Comparison of ENCODE assay signal across 20 mouse cellular contexts in genomic region chr4:82763586-82763985, GRCm38 (mm10). TPM values are rescaled to one million over a fixed set of nuclear protein-coding genes. Genes with fewer than 3 reads are reported as not detected.
DNase-seq lines count a peak whose midpoint lies in the region; ATAC-seq and TF ChIP-seq lines count a peak whose summit lies in the region.
"Had no signal": no experiment of that assay in that cellular context is flagged by ENCODE, and none has a peak within 500 bp of the region (broad histone marks: within the 10 kb centered on the region; RNA-seq: fewer than 3 reads in every experiment).

No protein-coding gene starts in this region.

- peak overlapping the region; percentile 74 for H3K27ac ChIP-seq in midbrain, embryonic 10.5 days (replicated peaks)
- H3K27ac ChIP-seq in midbrain, embryonic 16.5 days (ENCODE audit: low read length) = no peak overlapping the region
- peak overlapping the region; percentile 31; the same call in 1 of the 2 replicates for H3K27ac ChIP-seq in embryonic facial prominence, embryonic 11.5 days (replicated peaks; ENCODE audit: low read depth, low read length)
- H3K27ac ChIP-seq in embryonic facial prominence, embryonic 14.5 days (replicated peaks; ENCODE audit: low read depth, low read length) = peak overlapping the region; percentile 39; the same call in 1 of the 2 replicates
- H3K27ac ChIP-seq in limb, embryonic 13.5 days = peak overlapping the region; percentile 29; the same call in 1 of the 2 replicates
- H3K27ac ChIP-seq in kidney, adult 2 months (ENCODE audit: insufficient read depth, low read depth, low read length) = no peak overlapping the region
- H3K27ac ChIP-seq: forebrain, embryonic 13.5 days; gastrocnemius, adult 2 months; hindbrain, embryonic 13.5 days had no signal

- peaks cover 28% of the 10 kb centered on the region for H3K4me1 ChIP-seq in midbrain, embryonic 10.5 days
- H3K4me1 ChIP-seq in midbrain, embryonic 16.5 days (ENCODE audit: control insufficient read depth, insufficient read depth, low read length) = peaks cover 4% of the 10 kb centered on the region; the same call in 1 of the 2 replicates
- no peaks in the 10 kb centered on the region; the same call in 1 of the 2 replicates for H3K4me1 ChIP-seq in embryonic facial prominence, embryonic 11.5 days (ENCODE audit: control insufficient read depth, insufficient read depth, low read length)
- peaks cover 22% of the 10 kb centered on the region for H3K4me1 ChIP-seq in embryonic facial prominence, embryonic 14.5 days (ENCODE audit: control insufficient read depth, insufficient read depth, low read length)
- H3K4me1 ChIP-seq in limb, embryonic 13.5 days = peaks cover 39% of the 10 kb centered on the region
- H3K4me1 ChIP-seq in kidney, adult 2 months (ENCODE audit: control insufficient read depth, insufficient read depth, low read length) = no peaks in the 10 kb centered on the region

- no peak overlapping the region for H3K9ac ChIP-seq in midbrain, embryonic 16.5 days (ENCODE audit: low read depth, low read length)
- no peak overlapping the region for H3K9ac ChIP-seq in embryonic facial prominence, embryonic 11.5 days (replicated peaks; ENCODE audit: low read length)
- H3K9ac ChIP-seq in embryonic facial prominence, embryonic 14.5 days (ENCODE audit: low read depth, low read length) = no peak overlapping the region
- no peak overlapping the region for H3K9ac ChIP-seq in limb, embryonic 13.5 days
- H3K9ac ChIP-seq: forebrain, embryonic 13.5 days; heart, embryonic 12.5 days; hindbrain, embryonic 13.5 days had no signal

- TF ChIP-seq POLR2A in kidney, adult 2 months (IDR thresholded peaks at IDR 0.05; ENCODE audit: low read depth, low read length) = no peak

- intact Hi-C loops in left cerebral cortex, postnatal 25 days (cut with DNase I) = no loop called here

- no peak for TF ChIP-seq CTCF in kidney, adult 2 months (conservative IDR thresholded peaks at IDR 0.05; ENCODE audit: insufficient read depth, insufficient read length, low read depth, low read length)

- H3K27me3 ChIP-seq in midbrain, embryonic 10.5 days (ENCODE audit: low read depth, poor library complexity, severe bottlenecking) = no peaks in the 10 kb centered on the region
- no peaks in the 10 kb centered on the region for H3K27me3 ChIP-seq in midbrain, embryonic 16.5 days (ENCODE audit: control insufficient read depth, insufficient read depth, low read depth, low read length)
- H3K27me3 ChIP-seq in embryonic facial prominence, embryonic 11.5 days (ENCODE audit: control insufficient read depth, insufficient read depth, low read length) = no peaks in the 10 kb centered on the region
- H3K27me3 ChIP-seq in embryonic facial prominence, embryonic 14.5 days (replicated peaks; ENCODE audit: control insufficient read depth, insufficient read depth, low read length) = no peaks in the 10 kb centered on the region
- no peaks in the 10 kb centered on the region for H3K27me3 ChIP-seq in limb, embryonic 13.5 days
- H3K27me3 ChIP-seq in kidney, adult 2 months (replicated peaks; ENCODE audit: control insufficient read depth, insufficient read depth, low read length) = no peaks in the 10 kb centered on the region
- H3K27me3 ChIP-seq: forebrain, embryonic 13.5 days; heart, embryonic 12.5 days; hindbrain, embryonic 13.5 days had no signal

- H3K9me3 ChIP-seq in midbrain, embryonic 10.5 days (replicated peaks) = no peaks in the 10 kb centered on the region
- no peaks in the 10 kb centered on the region for H3K9me3 ChIP-seq in midbrain, embryonic 16.5 days (replicated peaks; ENCODE audit: control insufficient read depth, low read length, poor library complexity, severe bottlenecking)
- H3K9me3 ChIP-seq in embryonic facial prominence, embryonic 11.5 days (replicated peaks; ENCODE audit: control insufficient read depth, low read length) = no peaks in the 10 kb centered on the region
- H3K9me3 ChIP-seq in embryonic facial prominence, embryonic 14.5 days (ENCODE audit: control insufficient read depth, low read length) = no peaks in the 10 kb centered on the region
- H3K9me3 ChIP-seq in limb, embryonic 13.5 days = no peaks in the 10 kb centered on the region
- H3K9me3 ChIP-seq: forebrain, embryonic 13.5 days; heart, embryonic 12.5 days; hindbrain, embryonic 13.5 days had no signal

- no peak for ATAC-seq in midbrain, embryonic 16.5 days
- no peak for ATAC-seq in embryonic facial prominence, embryonic 11.5 days (replicated peaks; ENCODE audit: insufficient number of reproducible peaks, low FRiP score, low TSS enrichment, low read depth)
- no peak for ATAC-seq in embryonic facial prominence, embryonic 14.5 days (ENCODE audit: low read depth)
- no peak for ATAC-seq in limb, embryonic 13.5 days (ENCODE audit: low FRiP score, low read depth)
- ATAC-seq: forebrain, embryonic 13.5 days had no signal

- H3K4me2 ChIP-seq in midbrain, embryonic 16.5 days (ENCODE audit: low read length) = no peak overlapping the region
- no peak overlapping the region for H3K4me2 ChIP-seq in embryonic facial prominence, embryonic 11.5 days (ENCODE audit: low read depth, low read length)
- H3K4me2 ChIP-seq in embryonic facial prominence, embryonic 14.5 days (ENCODE audit: low read depth, low read length) = no peak overlapping the region
- H3K4me2 ChIP-seq in limb, embryonic 13.5 days (replicated peaks) = no peak overlapping the region
- H3K4me2 ChIP-seq: forebrain, embryonic 13.5 days; hindbrain, embryonic 13.5 days had no signal

- WGBS in midbrain, embryonic 10.5 days = 46% methylated on average over 5 of the region's 5 CpGs
- 40% methylated on average over 5 of the region's 5 CpGs for WGBS in midbrain, embryonic 16.5 days
- WGBS in embryonic facial prominence, embryonic 11.5 days = 22% methylated on average over 5 of the region's 5 CpGs
- 26% methylated on average over 5 of the region's 5 CpGs for WGBS in embryonic facial prominence, embryonic 14.5 days
- 42% methylated on average over 5 of the region's 5 CpGs for WGBS in limb, embryonic 13.5 days
- 69% methylated on average over 5 of the region's 5 CpGs for WGBS in kidney, adult 2 months

- H3K4me3 ChIP-seq in midbrain, embryonic 10.5 days = no peak overlapping the region
- H3K4me3 ChIP-seq in midbrain, embryonic 16.5 days (ENCODE audit: low read depth, low read length) = no peak overlapping the region
- H3K4me3 ChIP-seq in embryonic facial prominence, embryonic 11.5 days (ENCODE audit: low read depth, low read length) = no peak overlapping the region
- H3K4me3 ChIP-seq in embryonic facial prominence, embryonic 14.5 days (ENCODE audit: low read depth, low read length) = no peak overlapping the region
- H3K4me3 ChIP-seq in limb, embryonic 13.5 days = no peak overlapping the region
- no peak overlapping the region for H3K4me3 ChIP-seq in kidney, adult 2 months (ENCODE audit: insufficient read depth, low read depth, low read length)
- H3K4me3 ChIP-seq: forebrain, embryonic 13.5 days; heart, embryonic 12.5 days; hindbrain, embryonic 13.5 days had no signal

- no peak for DNase-seq in midbrain, embryonic 10.5 days (ENCODE audit: low spot score)
- DNase-seq in embryonic facial prominence, embryonic 11.5 days (ENCODE audit: low spot score) = no peak
- no peak for DNase-seq in embryonic facial prominence, embryonic 14.5 days (ENCODE audit: low spot score)
- DNase-seq in left cerebral cortex, postnatal 25 days (ENCODE audit: low spot score in 2 of 2) = no peak
- DNase-seq in kidney, adult 2 months = no peak
- no peak for DNase-seq in kidney, adult 9 months
- DNase-seq: adrenal gland, adult 8-10 months; adrenal gland, postnatal 36 days; cerebellum, adult 8-10 months; cerebellum, postnatal 14 days; embryo, embryonic 11 days; gastrocnemius, adult 2 months; gastrocnemius, postnatal 25 days had no signal

- H3K36me3 ChIP-seq in midbrain, embryonic 10.5 days = no peaks in the 10 kb centered on the region
- H3K36me3 ChIP-seq in midbrain, embryonic 16.5 days (ENCODE audit: control insufficient read depth, insufficient read depth, low read length) = no peaks in the 10 kb centered on the region
- H3K36me3 ChIP-seq in embryonic facial prominence, embryonic 11.5 days (replicated peaks; ENCODE audit: control insufficient read depth, insufficient read depth, low read depth, low read length) = no peaks in the 10 kb centered on the region
- no peaks in the 10 kb centered on the region for H3K36me3 ChIP-seq in embryonic facial prominence, embryonic 14.5 days (ENCODE audit: control insufficient read depth, insufficient read depth, low read length)
- H3K36me3 ChIP-seq in limb, embryonic 13.5 days = no peaks in the 10 kb centered on the region
- H3K36me3 ChIP-seq in kidney, adult 2 months (ENCODE audit: control insufficient read depth, insufficient read depth, low read length) = no peaks in the 10 kb centered on the region
- H3K36me3 ChIP-seq: heart, embryonic 12.5 days; hindbrain, embryonic 13.5 days had no signal

RNA-seq across cellular contexts. Expression of gene Nfib, which starts 58.0 kb away (rescaled TPM):
- 9.8 and 17.4 TPM in 2 replicates for polyA plus RNA-seq in midbrain, embryonic 10.5 days (2016; fragmentation: Nextera tagmentation; extraction: Ambion mirVana)
- polyA plus RNA-seq in midbrain, embryonic 16.5 days (2015; fragmentation: Nextera tagmentation; extraction: Ambion mirVana) = 47.2 and 51.4 TPM in 2 replicates
- polyA plus RNA-seq in embryonic facial prominence, embryonic 11.5 days (2014; fragmentation: Nextera tagmentation; extraction: Ambion mirVana) = 30.9 and 33.3 TPM in 2 replicates
- 86.0 and 100 TPM in 2 replicates for polyA plus RNA-seq in embryonic facial prominence, embryonic 14.5 days (2014; fragmentation: Nextera tagmentation; extraction: Ambion mirVana)
- polyA plus RNA-seq in limb, embryonic 13.5 days (2015; fragmentation: Nextera tagmentation; extraction: Ambion mirVana) = 119 and 121 TPM in 2 replicates
- total RNA-seq in left cerebral cortex, postnatal 25 days (2021) = 10 to 100 TPM; 83.6 to 91.1 TPM
- polyA plus RNA-seq in kidney, adult 2 months (2012; rRNA removed) = 15.6 and 17.6 TPM in 2 replicates
- total RNA-seq: common myeloid progenitor, adult 5-6 weeks; granulocyte monocyte progenitor cell, adult 5-6 weeks had no signal

Comparison
In these comparisons a context has a peak if more than half of its experiments do, and no peak if none do; other contexts are left out.
1. H3K27ac ChIP-seq: peak in midbrain, embryonic 10.5 days (single experiment), embryonic facial prominence, embryonic 11.5 days (single experiment), embryonic facial prominence, embryonic 14.5 days (single experiment) and limb, embryonic 13.5 days (single experiment); none in midbrain, embryonic 16.5 days (single experiment) and kidney, adult 2 months (single experiment).